Mouse (Mus musculus): ENCODE results near the gene Bpifb1.
"Not testable (repeated sequence)": the region's sequence is repeated elsewhere in the genome, so short reads cannot be mapped to it uniquely, and the experiment has no call there.

The Bpifb1 gene

GRCm38 (mm10) chr2:154211881-154212280 is 21.3 kb downstream of the Bpifb1 start:
- no peak for DNase-seq

- peak; percentile 59 to 92 for DNase-seq
These were observed 24.6 kb downstream of the Bpifb1 start for GRCm38 (mm10) chr2:154215191-154215590.

DNA sequence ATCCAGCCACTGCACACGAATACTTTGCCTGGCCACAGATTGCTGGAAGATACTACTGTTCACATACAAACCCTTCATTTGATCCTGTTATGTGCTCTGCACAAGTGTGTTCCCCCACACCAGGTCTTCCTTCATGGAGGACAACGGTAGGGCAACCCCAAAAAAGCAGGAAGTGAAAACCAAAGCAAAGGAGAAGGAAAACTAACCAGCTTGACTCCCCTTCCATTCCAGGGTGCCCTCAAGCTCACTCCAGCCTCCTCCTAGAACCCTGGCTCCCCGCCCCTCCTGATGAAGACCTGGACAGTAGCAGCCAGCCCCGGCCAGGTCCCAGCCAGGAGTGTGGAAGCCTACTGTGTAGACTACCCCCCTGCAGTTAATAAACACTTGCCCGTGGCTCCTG is 29.3 kb downstream of the Bpifb1 start:
- DNase-seq, result no peak

DNA sequence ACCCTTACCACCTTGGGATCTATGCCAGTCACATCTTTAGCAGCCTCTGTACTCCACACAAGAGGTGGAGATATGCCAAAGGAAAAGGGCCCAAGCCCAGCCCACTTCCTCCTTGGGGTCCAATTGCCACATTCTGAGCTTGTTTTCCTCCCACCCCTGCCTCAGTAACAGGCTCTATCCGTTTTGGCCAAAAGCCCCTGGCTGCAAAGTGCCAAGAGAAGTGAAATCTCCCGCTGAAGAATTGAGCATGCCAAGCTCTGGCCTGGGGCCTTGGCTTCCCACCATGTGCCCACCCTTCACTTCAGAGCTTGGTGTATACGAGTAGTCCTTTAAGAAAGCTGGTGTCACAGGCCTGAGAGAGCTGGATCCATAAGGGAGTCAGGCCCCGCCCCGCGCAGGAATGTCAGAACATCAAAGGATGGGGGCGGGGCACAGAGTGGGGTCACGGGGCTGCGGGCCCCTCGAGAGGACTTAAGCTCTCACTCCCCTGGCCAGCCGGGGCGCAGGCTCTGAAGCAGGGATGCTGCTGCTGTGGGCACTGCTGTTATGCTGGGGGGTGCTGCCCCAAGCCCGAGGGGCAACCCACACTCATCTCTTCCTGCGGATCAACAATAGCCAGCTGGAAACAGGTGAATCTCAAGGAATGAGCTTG is 32.8 kb downstream of the Bpifb1 start, which contains the start of gene Bpifb5:
Bpifb5 (plus strand) TSS at position 478 of the 652 bp plus-strand sequence.
- peak; percentile 27 to 36 for DNase-seq

DNA sequence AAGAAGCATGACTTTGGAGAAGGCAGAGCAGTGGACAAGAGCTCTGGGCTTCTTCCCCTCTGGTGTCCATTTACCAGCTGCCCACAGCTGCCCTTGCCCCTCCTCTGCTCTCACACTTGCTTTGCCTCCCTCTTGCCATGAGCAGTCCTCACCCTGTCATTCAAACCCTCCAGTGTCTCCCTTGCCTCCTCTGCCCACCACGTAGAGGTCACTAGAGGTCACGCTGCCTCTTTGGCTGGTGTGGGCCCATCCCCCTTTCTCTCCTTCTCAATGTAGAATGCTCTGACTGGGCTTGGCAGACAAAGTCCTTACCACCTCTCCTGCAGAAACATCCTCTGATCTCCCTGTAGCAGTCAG is 33.3 kb downstream of the Bpifb1 start:
- DNase-seq, result no peak

GRCm38 (mm10) chr2:154226991-154227390 is 36.4 kb downstream of the Bpifb1 start:
- DNase-seq, result no peak

- no peak for DNase-seq
These were observed 37.2 kb downstream of the Bpifb1 start for GRCm38 (mm10) chr2:154227830-154228229.

- no peak for DNase-seq
These were observed 42.8 kb downstream of the Bpifb1 start for GRCm38 (mm10) chr2:154233426-154233825.

DNA sequence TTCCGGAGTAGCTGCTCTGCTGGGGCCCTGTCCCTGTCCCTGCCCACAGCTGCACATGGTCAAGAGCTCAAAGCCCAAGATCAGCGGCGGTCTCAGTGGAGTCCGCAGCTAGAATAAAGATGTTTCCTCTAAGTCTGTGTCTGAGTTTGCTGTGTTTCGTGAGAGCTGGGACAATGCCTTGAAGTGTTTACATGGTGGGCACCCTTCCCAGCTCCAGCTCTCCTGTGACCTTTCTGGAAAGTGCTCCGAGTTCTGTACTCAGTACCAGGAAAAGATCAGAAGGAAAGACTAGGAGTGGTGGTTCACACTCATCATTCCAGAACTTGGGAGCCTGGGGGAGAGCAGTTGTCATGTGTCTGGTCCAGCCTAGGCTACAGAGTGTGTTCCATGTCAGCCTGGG is 50.2 kb downstream of the Bpifb1 start:
- no peak for DNase-seq

GRCm38 (mm10) chr2:154242726-154243125 is 52.1 kb downstream of the Bpifb1 start:
- not testable (repeated sequence) for DNase-seq

GRCm38 (mm10) chr2:154243356-154244036 is 52.9 kb downstream of the Bpifb1 start:
- no peak for DNase-seq

DNA sequence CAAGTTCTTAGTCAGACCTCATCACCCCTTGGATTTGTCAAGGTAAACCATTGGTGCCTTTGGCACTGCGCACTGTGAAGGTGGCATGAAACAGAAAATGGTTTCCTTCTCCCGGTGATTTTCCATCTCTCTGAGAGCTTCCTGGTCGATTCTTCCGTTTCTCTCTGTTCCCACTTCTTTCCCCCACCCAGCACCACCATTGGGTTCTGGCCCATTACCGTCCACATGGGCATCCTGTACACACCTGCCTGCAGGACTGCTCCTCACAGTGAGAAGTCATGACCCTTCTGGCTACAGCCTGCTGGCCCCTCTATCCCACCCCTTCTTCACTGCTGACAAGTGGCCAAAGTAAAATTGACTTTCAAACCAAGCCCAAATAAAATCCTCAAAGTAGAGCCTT is 54.7 kb downstream of the Bpifb1 start:
- DNase-seq, result no peak

DNA sequence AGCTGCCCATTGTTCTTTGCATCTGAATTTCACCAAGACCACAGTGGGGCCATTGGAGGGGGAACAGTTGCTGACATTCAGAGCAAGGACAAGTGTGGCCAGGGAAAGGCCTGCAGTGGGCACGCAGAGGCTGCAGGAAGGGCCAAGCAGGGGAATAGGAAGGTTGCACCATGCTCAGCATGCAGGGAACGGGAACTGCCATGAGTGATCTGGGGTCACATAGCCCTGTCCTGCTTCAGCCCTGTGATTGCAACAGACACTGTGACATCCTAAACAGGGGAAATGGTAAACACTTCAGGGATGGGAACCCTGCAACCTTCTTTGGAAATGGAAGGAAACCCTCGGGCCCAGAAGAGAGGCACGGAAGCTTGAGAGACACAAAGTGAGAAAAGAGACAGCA is 64.6 kb downstream of the Bpifb1 start:
- DNase-seq, result not testable (repeated sequence)

DNA sequence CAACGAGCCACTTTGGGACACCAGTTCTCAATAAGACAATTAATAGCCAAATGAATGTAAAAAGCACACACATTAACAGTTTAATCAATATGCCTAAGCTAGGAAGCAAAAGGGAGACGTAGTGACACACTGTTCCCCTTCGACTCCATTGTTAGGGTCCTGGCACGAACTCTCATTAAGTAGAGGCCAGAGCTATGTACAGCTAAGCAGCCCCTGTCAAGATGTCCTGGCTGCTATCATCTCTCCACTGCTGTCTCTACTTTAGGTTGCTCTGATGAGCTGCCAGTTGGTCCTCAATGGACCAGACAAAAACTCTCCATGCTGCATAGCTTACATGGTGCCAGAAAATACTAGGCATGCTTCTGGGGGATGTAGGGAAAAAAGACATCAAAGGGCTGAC is 65.2 kb downstream of the Bpifb1 start:
- no peak for DNase-seq

DNA sequence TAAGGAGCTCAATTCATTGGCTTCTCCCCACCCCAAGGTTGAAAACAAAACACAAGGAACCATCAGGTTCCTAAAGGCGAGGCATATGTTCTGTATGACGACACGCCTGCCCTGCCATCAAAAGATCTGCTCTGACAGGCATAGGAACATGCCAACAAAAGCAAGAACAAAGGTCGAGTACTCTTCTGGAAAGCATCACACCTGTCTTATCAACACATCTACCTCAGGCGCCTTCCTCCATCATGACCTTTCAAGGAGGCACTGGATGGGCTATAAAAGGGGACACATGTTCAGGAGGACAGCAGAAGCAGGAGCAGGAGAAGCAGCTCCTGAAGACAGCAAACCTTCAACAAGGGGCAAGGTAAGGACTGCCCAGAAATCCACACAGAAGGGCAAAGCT is 66.9 kb downstream of the Bpifb1 start, which contains the start of gene Bpifb9a:
Bpifb9a (plus strand) TSS at position 301 of the 400 bp plus-strand sequence.
- not testable (repeated sequence) for DNase-seq

- not testable (repeated sequence) for DNase-seq
These were observed 73.8 kb downstream of the Bpifb1 start for GRCm38 (mm10) chr2:154264397-154264796.
